Mouse (Mus musculus): Measurements from ENCODE around the gene 0610010K14Rik.

GRCm38 (mm10) chr11:70236717-70237116, 997 bp downstream of the 0610010K14Rik start:
- no peak for TF ChIP-seq POLR2A (IDR thresholded peaks at IDR 0.05; ENCODE audit: extremely low read depth, insufficient read depth, low read length)
- TF ChIP-seq CTCF (IDR thresholded peaks at IDR 0.05; ENCODE audit: low read depth, low read length) = no peak

Measured in liver, adult 2 months (tissue).